Mouse (Mus musculus) layer of hippocampus, postnatal 25 days (tissue): ENCODE results near the gene Zkscan7. TPM values are rescaled to one million over a fixed set of nuclear protein-coding genes. Genes with fewer than 3 reads are reported as not detected.
A peak's percentile ranks its signal among the peaks of the same experiment; 100 is the strongest.

Experiments
- DNase-seq, 2 experiments: peaks; one replicate each; pipeline ENCODE4 v3.0.0; 2022; ENCODE audit warnings: mixed read lengths in 2 of 2, low spot score in 1 of 2; ENCODE audit errors: extremely low spot score in 1 of 2
- total RNA-seq, 2 experiments: library from RNA; stranded (reverse); gene quantifications; 2 replicates each; pipeline ENCODE4 v1.2.3; 2021

Zkscan7 gene
- total RNA-seq, 2 experiments from 2014 or later = 4.1 to 5.9 TPM

- DNase-seq = no peak
These were observed 15.6 kb downstream of the Zkscan7 start for GRCm38 (mm10) chr9:122901047-122901446.

DNA sequence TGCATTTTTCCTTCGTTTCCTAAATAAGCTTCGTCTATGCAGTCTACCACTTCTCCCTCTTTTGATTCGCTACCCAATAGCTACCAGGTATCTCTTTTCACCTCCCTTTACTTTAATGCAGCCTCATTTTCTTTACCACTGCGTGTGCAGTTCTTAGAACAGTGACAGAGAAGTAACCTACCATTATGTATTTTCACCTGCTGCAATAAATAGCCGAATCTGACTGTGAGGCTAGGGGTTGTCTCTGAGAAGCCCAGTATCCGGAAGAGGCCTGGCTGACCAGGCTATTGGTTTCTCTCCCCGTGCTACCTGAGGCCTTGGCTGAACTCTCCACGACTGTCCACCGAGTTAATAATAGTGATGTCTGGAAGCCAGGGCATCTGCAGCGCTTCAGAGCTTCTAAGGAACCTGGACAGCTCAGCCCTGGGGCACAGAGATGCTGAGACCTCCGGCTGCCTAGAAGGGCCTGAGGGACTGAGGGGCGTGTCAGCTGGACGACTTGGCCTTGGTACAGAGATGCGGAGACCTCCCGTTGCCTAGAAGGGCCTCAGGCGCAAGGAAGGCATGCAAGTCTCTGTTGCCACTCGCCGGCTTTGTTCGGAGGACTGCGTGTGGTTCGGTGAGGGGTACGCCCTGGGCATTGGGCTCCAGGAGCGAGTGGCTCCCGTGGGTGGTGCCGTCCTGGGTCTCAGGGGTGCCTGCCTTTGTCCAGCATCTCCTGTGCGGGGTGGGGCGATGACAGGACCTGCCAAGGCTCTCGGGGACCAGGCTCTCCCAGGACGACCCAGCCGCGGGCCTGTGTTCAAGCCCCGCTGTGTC is 17.4 kb downstream of the Zkscan7 start:
- peak; percentile 10 to 29 for DNase-seq

DNA sequence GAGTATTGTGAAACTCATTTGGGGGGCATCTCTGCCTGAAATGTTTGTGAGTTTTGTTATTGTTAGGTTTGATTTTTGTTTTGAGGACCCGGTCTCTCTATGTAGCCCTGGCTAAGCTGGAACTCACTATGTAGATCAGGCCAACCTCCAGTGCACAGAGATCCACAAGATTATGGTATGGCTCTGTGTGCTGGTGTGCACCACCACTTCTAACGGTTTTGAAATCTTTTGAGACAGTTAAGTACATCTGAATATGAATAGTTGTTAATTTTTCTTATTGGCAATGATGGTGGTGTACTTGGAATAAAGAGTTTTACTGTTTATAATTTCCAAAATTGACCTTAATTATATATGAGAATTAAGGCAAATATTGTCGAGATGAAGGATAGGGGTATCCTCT is 37.0 kb downstream of the Zkscan7 start:
- no peak for DNase-seq

GRCm38 (mm10) chr9:122922936-122923381 is 37.5 kb downstream of the Zkscan7 start, which contains the start of gene Zfp105:
Zfp105 (plus strand) TSS chr9:122923072.
- peak; percentile 53 to 58 for DNase-seq

GRCm38 (mm10) chr9:122928915-122929314 is 43.4 kb downstream of the Zkscan7 start:
- no peak for DNase-seq

Other genes starting within 250 kb of the Zkscan7 start
- gene Topaz1, start 138.3 kb upstream of the Zkscan7 start, total RNA-seq = not detected
- 10 to 100 TPM; 18.3 to 19.2 TPM for gene Tcaim, start 80.1 kb upstream of the Zkscan7 start, total RNA-seq
- gene Gm35549, start 41.6 kb upstream of the Zkscan7 start, total RNA-seq = not detected
- 100 to 1,000 TPM; 137 to 183 TPM for gene Zfp445, start 19.7 kb upstream of the Zkscan7 start, total RNA-seq
- gene Zfp105, start 37.4 kb downstream of the Zkscan7 start, total RNA-seq = 1 to 10 TPM; 6.7 to 6.9 TPM
- 10 to 100 TPM; 24.8 to 26.8 TPM for gene 1110059G10Rik, start 65.3 kb downstream of the Zkscan7 start, total RNA-seq
- gene Kif15, start 65.4 kb downstream of the Zkscan7 start, total RNA-seq = 1 to 10 TPM; 1.1 to 1.7 TPM
- gene Tmem42, start 135.6 kb downstream of the Zkscan7 start, total RNA-seq = 10 to 100 TPM; 26.3 to 28.9 TPM
- gene Tgm4, start 149.0 kb downstream of the Zkscan7 start, total RNA-seq = 1 to 10 TPM; 1.7 to 2.0 TPM
- 10 to 100 TPM; 61.9 to 64.1 TPM for gene Zdhhc3, start 227.5 kb downstream of the Zkscan7 start, total RNA-seq
- 10 to 100 TPM; 40.0 to 42.9 TPM for gene Exosc7, start 227.5 kb downstream of the Zkscan7 start, total RNA-seq